Mouse (Mus musculus): ENCODE results near the gene Entpd1.

Entpd1 gene

GRCm38 (mm10) chr19:40665778-40666177 is 53.6 kb downstream of the Entpd1 start:
- no peak for DNase-seq (ENCODE audit: low spot score in 2 of 2)

- no peak for DNase-seq (ENCODE audit: low spot score in 2 of 2)
Observed at GRCm38 (mm10) chr19:40667111-40667510, 54.9 kb downstream of the Entpd1 start.

DNA sequence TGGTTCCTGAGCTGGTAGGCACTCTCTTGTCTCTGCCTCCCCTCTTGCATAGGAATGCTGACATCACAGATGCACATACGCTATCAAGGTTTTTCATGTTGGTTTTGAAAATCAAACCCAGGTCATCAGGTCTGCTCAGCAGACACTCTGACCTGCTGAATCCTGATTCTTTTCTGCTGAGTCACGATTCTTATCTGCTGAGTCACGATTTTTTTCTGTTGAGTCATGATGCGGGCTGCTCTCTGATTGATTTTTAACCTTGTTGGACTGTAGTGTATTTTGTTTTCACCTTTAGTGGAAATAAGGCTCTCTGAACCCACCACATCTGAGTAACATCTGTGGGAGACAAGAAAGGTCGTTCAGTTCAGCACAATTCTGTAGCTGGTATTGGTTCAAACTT is 63.2 kb downstream of the Entpd1 start:
- no peak for DNase-seq (ENCODE audit: low spot score in 2 of 2)

GRCm38 (mm10) chr19:40678087-40678486 is 65.9 kb downstream of the Entpd1 start:
- DNase-seq (ENCODE audit: low spot score in 2 of 2) = no peak

GRCm38 (mm10) chr19:40678532-40679307 is 66.6 kb downstream of the Entpd1 start:
- peak in 1 of 2 experiments; percentile 10 for DNase-seq (ENCODE audit: low spot score in 2 of 2)

DNA sequence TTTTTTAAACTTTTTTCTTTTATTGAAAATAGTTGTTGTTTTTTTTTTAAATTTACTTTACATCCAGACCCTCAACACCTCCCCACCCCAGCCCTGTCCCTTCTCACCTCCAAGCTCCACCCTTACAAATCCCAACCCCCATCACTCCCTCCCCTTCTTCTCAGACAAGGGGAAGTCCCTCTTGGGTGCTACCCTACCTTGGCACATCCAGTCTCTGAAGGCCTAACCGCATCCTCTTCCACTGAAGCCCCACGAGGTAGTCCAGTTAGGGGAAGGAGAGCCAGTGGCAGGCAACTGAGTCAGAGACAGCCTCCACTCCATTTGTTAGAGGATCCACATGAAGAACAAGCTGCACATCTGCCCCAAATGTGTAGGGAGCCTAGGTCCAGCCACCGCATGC is 67.5 kb downstream of the Entpd1 start:
- no peak for DNase-seq (ENCODE audit: low spot score in 2 of 2)

DNA sequence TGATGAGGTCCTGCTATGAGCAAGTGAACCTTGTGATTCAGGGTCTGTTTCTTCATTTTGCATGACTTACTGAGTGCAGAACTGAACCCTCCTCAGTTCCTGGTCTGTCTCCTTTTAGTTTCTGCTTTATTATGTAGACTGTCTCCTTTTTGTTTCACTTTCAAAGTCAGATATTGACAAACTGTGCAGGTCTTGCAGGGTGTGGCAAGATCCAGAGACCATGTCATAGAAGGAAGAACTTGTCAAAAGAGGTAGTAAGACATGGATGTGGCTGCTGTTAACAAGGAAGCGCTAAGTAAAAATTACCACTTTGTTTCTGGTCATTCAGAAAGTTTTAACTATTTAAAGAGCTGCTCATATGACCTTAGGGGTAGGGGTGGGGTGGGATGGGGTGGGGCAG is 72.0 kb downstream of the Entpd1 start:
- no peak for DNase-seq (ENCODE audit: low spot score in 2 of 2)

- no peak for DNase-seq (ENCODE audit: low spot score in 2 of 2)
Observed at GRCm38 (mm10) chr19:40684566-40684965, 72.4 kb downstream of the Entpd1 start.

DNA sequence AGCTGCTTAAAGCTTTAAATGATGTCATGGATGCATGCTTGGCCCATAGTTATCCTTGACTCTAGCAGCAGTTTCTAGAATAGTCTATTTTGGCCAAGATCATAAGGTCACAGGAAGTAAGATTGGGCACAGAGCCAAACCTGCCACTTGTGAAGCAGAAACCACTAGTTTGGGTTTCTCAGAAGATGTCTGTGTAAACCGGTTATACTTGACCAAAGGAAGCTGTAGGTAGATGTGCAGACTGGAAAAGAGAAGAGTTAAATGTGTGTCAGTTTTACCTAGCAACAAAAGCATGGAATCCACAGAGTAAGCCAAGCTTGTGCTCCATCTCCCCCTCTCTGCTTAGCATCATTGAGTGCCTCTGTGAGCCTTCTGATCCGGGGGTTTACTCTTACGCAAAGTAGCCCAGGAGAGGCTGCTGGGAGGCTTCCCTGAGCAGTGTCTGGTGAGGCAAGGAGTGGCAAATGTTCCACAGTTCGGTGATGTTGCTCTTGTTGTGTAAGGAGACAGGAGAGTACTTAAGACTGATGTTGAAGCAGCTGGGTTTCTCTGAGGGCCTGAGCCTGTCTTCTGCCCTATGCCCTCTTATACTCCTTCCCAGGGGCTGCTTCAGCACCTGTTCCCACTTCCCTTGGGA is 75.2 kb downstream of the Entpd1 start:
- no peak for DNase-seq (ENCODE audit: low spot score in 2 of 2)

DNA sequence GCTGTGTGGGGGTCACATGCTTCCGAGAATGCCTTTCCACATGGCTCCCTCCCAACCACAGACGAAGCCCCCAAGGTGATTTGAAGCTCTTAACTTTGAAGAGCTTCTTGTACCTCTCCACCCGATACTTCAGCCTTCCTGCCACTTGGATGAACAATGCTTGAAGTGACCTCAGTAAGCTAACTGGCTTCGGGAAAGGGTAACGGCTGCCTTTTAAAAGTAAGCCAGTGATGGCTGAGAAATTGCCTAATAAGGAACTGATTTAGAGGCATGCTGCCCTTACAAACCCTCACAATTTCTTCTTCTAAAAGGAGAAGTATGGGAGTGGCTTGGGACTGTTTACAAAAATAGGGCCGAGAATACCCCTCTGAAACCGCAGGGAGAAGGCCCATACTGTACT is 81.0 kb downstream of the Entpd1 start:
- DNase-seq (ENCODE audit: low spot score in 2 of 2) = no peak

DNA sequence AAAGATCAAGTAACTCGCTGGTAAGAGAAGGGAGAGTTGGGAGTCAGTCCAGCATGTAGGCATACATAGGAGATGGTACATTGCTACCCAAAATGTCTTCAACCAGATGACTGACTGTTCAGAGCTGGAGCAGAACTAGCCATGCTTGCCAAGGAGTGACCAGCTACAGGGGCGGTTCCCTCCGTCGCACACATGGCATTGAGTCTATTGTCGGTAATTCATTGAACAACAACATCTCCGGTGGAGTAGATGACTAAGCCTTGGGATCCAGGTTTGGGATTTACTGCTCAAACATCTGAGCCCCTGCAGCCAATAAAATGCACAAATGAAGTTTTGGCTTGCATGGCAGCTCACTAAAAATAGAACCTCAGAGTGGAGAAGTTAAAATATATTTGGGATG is 84.0 kb downstream of the Entpd1 start:
- no peak for DNase-seq (ENCODE audit: low spot score in 2 of 2)

DNA sequence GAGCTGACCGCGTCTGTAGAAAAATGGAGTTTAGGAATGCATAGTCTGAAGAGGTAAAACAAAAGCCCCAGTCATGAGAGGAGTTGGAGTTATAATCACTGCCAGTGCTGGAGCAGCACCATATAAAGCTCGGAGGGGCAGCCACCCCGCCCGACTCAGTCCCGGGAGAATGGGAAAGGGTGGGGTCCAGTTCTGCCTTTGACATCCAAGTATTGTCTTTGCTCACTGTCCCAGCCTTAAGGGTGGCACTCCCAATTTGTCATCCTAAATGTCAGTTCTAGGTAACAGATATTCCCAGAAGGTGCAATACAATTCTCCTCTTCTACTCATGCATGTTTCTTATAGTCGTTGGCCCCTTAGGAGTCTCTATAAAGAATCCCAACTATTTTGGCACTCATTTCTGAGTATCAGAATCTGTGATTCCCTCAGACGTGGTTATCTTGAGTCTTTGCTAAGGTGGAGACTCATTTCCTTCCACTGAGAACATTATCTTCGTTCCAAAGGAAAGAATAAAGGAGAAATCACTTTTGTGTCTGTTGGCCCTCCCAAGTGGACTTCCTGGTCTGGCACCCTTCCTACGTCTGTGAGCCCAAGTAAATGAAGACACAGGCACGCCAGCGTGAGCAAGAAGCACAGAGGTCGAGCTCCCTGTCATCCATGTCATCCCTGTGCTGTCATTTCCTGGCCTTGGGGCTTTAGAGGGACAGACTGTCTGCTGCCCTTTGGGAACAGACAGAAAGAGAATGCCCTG is 86.1 kb downstream of the Entpd1 start:
- DNase-seq (ENCODE audit: low spot score in 2 of 2) = no peak

- DNase-seq (ENCODE audit: low spot score in 2 of 2) = no peak
Observed at GRCm38 (mm10) chr19:40699816-40700215, 87.7 kb downstream of the Entpd1 start.

- DNase-seq (ENCODE audit: low spot score in 2 of 2) = no peak
Observed at GRCm38 (mm10) chr19:40702406-40702805, 90.2 kb downstream of the Entpd1 start.

GRCm38 (mm10) chr19:40712889-40713628 is 100.9 kb downstream of the Entpd1 start:
- DNase-seq (ENCODE audit: low spot score in 2 of 2) = no peak

DNA sequence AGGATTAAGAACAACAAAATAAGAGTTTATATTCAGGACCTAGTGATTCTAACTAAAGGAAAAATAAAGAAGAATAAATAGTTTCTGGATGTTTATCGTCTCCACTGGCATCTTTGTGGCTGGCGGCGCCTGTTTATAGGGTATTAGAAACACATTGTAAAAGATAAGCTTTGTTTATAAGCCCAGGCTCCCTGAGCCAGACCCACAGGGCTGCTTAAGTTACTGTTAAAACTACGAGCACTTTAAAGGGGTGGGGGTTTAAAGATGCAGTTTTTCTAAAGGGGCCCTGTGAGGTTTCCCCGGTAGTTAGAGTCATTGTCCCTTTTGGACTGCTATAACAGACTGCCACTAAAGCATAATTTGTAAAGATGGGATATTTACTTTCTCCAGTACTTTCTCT is 102.5 kb downstream of the Entpd1 start:
- no peak for DNase-seq (ENCODE audit: low spot score in 2 of 2)

DNA sequence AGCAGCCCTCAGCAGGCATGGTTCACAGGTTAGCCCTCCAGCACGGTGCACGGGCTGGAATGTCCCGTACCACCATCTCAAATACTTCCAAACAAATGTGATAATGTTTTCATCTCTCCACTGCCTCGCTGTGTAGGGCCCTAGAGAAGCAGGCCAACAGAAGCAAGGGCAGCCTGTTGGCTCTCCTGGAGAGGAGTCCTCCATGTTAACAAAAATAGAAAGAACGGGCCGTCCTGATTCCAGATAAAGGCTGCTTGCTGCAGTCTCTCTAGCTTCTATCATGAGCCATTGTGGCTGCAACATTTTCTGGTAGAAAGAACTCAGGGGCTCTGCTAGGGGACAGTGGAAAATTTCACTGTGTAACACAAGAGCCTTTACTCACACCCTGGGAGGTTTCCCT is 104.8 kb downstream of the Entpd1 start:
- no peak for DNase-seq (ENCODE audit: low spot score in 2 of 2)

GRCm38 (mm10) chr19:40719439-40720105 is 107.4 kb downstream of the Entpd1 start:
- no peak for DNase-seq (ENCODE audit: low spot score in 2 of 2)

DNA sequence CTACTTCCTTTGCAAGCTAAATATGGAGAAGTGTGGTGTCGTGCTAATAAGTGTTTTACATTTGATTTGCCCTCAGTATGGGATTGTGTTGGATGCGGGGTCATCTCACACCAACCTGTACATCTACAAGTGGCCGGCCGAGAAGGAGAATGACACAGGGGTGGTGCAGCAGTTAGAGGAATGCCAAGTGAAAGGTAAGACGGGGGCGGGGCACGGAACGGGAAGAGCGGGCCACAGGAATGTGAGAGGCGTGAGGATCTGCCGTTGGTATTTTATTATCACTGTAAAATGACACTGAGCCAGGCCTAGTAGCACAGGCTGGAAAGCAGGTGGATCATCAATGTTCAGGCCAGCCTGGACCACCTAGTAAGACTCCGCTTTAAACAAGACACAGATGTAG is 108.2 kb downstream of the Entpd1 start:
- no peak for DNase-seq (ENCODE audit: low spot score in 2 of 2)

GRCm38 (mm10) chr19:40722137-40723038 is 110.2 kb downstream of the Entpd1 start:
- DNase-seq (ENCODE audit: low spot score in 2 of 2) = peak in 1 of 2 experiments; percentile 53

All from thymus, postnatal 10 days (tissue).